Mouse (Mus musculus): Measurements from ENCODE around the gene Ring1.
A peak's percentile ranks its signal among the peaks of the same experiment; 100 is the strongest.
"Not testable (repeated sequence)": the region's sequence is repeated elsewhere in the genome, so short reads cannot be mapped to it uniquely, and the experiment has no call there.

Ring1 gene

GRCm38 (mm10) chr17:34028501-34029149 is 4.1 kb upstream of the Ring1 start:
- peak; percentile 31 to 54 for DNase-seq (ENCODE audit: low spot score in 2 of 2)

GRCm38 (mm10) chr17:34027656-34028223 is 3.3 kb upstream of the Ring1 start, which contains the start of gene H2-Ke6:
Gene H2-Ke6 (minus strand): TSS chr17:34028060.
- DNase-seq (ENCODE audit: low spot score in 2 of 2), result peak; percentile 95 to 97

- DNase-seq (ENCODE audit: low spot score in 2 of 2), result peak; percentile 45 to 66
Measured at GRCm38 (mm10) chr17:34026917-34027655, 2.6 kb upstream of the Ring1 start.

- DNase-seq (ENCODE audit: low spot score in 2 of 2), result peak; percentile 23 to 45
Measured at GRCm38 (mm10) chr17:34026221-34026620, 1.7 kb upstream of the Ring1 start.

- DNase-seq (ENCODE audit: low spot score in 2 of 2), result peak; percentile 56 to 61
Measured at GRCm38 (mm10) chr17:34025756-34026151, 1.3 kb upstream of the Ring1 start.

GRCm38 (mm10) chr17:34024861-34025755 is 628 bp upstream of the Ring1 start:
- DNase-seq (ENCODE audit: low spot score in 2 of 2), result peak in 1 of 2 experiments; percentile 64

GRCm38 (mm10) chr17:34023678-34024077 is 802 bp downstream of the Ring1 start:
- no peak for DNase-seq (ENCODE audit: low spot score in 2 of 2)

- DNase-seq (ENCODE audit: low spot score in 2 of 2), result peak; percentile 36 to 42
Measured at GRCm38 (mm10) chr17:34022987-34023386, 1.5 kb downstream of the Ring1 start.

- DNase-seq (ENCODE audit: low spot score in 2 of 2), result no peak
Measured at GRCm38 (mm10) chr17:34022414-34022783, 2.1 kb downstream of the Ring1 start.

- peak in 1 of 2 experiments; percentile 24 for DNase-seq (ENCODE audit: low spot score in 2 of 2)
Measured at GRCm38 (mm10) chr17:34021539-34022413, 2.7 kb downstream of the Ring1 start.

- DNase-seq (ENCODE audit: low spot score in 2 of 2), result peak in 1 of 2 experiments; percentile 14
Measured at GRCm38 (mm10) chr17:34013436-34013835, 11.0 kb downstream of the Ring1 start.

- no peak for DNase-seq (ENCODE audit: low spot score in 2 of 2)
Measured at GRCm38 (mm10) chr17:34010156-34010555, 14.3 kb downstream of the Ring1 start.

GRCm38 (mm10) chr17:34006570-34006969 is 17.9 kb downstream of the Ring1 start:
- DNase-seq (ENCODE audit: low spot score in 2 of 2), result no peak

- DNase-seq (ENCODE audit: low spot score in 2 of 2), result no peak
Measured at GRCm38 (mm10) chr17:34003426-34003825, 21.1 kb downstream of the Ring1 start.

GRCm38 (mm10) chr17:34000796-34001195 is 23.7 kb downstream of the Ring1 start:
- not testable (repeated sequence) for DNase-seq (ENCODE audit: low spot score in 2 of 2)

GRCm38 (mm10) chr17:34000150-34000537 is 24.3 kb downstream of the Ring1 start, which contains the start of gene H2-K1:
Gene H2-K1 (minus strand): TSS chr17:34000347.
- DNase-seq (ENCODE audit: low spot score in 2 of 2), result peak; percentile 80 to 82

GRCm38 (mm10) chr17:33999341-34000149 is 24.9 kb downstream of the Ring1 start:
- DNase-seq (ENCODE audit: low spot score in 2 of 2), result peak in 1 of 2 experiments; percentile 46

GRCm38 (mm10) chr17:33998697-33999096 is 25.8 kb downstream of the Ring1 start:
- not testable (repeated sequence) for DNase-seq (ENCODE audit: low spot score in 2 of 2)

GRCm38 (mm10) chr17:33997025-33997424 is 27.5 kb downstream of the Ring1 start:
- DNase-seq (ENCODE audit: low spot score in 2 of 2), result not testable (repeated sequence)

- no peak for DNase-seq (ENCODE audit: low spot score in 2 of 2)
Measured at GRCm38 (mm10) chr17:33995651-33996050, 28.8 kb downstream of the Ring1 start.
